Mouse (Mus musculus): Measurements from ENCODE around the gene Ifnar2. TPM values are rescaled to one million over a fixed set of nuclear protein-coding genes. Genes with fewer than 3 reads are reported as not detected.
A peak's percentile ranks its signal among the peaks of the same experiment; 100 is the strongest.

Gene Ifnar2
- total RNA-seq, 2 experiments from 2014 or later, result 29.3 to 37.3 TPM

DNA sequence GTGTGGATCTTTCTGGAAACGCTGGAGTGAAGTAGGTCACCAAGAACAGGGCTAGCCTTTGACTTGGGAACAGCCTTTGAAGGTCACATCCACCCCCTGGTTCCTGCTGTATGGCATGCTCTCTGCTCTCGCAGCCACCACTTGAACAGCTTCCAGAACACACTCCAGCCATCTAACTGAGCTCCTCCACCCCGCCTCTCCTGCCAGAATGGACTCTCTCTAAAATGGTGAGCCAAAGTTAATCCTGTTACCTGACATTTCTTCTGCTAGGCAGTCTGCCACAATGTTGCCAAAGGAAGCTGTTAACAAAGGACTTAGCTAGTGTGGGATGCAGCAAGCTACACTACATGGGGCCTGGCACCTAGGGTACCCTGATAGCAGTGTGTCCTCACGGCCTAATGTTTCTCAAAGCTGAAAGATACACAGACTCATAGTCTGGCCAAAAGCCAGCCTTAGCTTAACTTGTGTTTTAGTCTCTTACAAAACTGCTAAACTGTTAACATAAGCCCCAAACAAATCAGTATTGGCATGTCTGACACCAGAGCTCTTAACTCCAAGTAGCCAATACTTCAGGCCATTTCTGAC lies 22.3 kb downstream of the Ifnar2 start:
- DNase-seq, result peak; percentile 45 to 66

DNA sequence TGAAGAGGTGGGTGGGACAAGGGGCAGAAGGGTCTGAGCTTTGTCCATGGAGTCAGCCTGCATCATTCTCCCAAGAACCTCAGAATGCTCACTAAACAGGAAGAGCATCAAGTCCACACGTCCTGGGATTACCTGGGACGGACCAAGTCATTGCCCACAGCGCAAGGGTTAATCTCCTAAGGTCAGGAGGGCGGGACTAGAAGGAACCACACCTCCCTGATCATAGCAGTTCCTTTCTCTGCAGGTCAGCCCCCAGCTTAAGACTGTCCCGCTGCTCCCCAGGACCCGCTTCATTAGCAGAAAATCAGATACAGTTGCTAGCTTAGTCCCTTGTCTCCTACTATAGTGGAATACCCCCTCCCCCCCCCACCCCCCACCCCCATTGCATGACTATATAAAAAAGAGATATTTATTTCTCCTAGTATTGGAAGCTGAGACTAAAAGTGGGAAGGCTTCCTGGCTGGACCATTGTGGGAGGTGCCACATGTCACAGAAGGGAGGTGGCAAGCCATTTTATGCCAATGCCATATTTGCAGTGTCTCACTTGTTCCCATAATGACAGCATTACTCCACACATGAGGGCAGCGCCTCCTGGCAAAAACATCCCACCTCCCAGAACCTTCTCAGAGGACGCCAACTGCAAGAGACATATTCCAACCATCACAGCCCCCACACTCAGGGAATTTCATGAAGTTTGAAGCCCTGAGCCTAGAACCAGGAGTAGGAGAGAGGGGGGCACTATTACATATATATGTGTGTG lies 23.2 kb downstream of the Ifnar2 start:
- DNase-seq, result no peak

DNA sequence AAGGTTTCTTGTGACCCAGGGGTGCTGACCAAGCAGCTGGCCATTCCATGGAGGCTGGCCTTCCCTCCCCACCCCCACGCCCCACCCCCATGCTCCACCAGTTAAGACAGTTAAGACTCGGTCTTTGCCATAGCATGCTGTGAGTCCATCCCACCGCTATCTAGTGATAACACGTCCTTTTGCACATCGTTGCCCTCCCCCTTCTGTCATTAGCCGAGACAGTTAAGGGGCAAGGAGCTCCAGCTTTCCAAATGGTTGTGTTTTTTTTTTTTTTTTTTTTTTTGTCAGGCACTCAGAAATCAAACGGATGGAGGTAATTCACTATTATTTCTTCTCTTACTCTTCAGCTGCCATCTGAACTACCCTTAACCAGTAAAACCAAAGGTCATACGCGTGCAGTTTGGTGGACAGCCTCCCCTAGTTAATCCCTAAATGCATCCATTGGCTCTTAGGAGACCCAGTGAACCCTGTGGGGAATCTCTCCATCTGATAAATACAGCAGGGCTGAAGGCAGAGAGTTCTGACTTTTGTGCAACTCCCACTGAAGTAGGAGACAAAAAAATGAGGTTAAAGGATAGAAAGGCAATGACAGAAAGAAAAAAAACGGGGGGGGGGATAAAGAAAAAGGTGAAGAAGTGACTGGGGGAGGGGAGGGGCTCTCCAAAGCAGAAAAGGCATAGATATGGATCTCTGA lies 24.4 kb downstream of the Ifnar2 start:
- DNase-seq, result no peak

DNA sequence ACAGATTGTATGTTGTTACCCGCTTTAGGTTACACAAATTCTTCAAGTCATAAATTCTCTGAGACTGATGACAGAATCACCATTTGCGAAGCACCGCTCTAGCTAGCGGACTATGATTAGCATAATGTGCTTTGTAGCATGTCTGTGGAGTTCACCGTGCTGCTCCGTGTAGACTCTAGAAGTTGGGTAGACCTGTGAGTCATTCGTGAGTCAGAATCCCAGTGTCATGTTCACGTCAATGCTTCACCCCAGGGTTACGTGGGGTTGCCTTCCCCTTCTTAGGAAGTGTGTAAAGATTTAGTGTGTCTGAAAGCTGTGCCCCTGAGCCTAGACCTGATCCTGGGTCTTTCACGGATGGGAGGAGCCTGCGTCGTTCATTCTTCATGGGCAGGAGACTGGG lies 25.4 kb downstream of the Ifnar2 start:
- DNase-seq, result no peak

DNA sequence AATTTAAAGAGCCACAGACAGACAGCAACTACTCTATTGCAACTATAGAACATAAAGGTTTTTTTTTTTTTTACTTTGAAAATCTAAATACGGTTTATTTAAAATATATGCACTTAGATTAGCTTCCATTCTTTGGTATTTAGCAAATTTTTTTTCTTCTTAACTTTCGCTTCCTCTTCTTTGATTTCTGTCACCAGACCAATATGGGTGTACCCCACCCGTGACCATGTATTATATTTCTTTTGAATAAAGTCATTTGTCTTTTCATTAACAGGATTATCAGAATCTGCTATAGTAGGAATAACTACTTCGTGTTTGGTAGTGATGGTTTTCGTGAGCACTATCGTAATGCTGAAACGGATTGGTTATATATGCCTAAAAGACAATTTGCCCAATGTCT lies 26.4 kb downstream of the Ifnar2 start:
- DNase-seq, result no peak

DNA sequence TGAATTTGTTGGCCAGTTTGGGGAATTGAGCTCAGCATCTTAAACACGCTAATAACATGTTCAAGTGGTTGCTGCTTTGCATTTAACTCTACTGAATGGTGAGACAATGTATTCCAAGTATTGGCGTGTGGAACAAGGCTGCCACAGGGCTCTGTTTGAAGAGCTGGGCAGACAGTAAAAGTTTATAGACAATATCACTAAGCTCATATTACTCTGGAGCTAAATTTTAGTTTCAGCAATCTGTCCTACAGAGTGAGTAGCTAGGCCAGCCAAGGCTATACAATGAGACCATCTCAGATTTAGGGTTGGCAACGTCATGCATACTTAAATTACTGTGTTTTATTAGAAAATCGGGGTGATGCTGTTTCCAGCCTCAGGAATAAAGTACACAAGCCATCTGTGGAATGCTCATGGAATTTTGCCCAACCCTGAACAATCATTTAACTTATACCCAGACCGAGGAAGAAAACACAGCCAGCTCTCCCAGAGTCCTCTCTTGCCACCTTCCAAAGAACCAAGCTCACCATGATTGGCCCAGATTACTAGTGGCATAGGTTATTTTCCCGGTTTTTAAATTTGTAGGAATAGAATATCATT lies 29.1 kb downstream of the Ifnar2 start:
- DNase-seq, result no peak

DNA sequence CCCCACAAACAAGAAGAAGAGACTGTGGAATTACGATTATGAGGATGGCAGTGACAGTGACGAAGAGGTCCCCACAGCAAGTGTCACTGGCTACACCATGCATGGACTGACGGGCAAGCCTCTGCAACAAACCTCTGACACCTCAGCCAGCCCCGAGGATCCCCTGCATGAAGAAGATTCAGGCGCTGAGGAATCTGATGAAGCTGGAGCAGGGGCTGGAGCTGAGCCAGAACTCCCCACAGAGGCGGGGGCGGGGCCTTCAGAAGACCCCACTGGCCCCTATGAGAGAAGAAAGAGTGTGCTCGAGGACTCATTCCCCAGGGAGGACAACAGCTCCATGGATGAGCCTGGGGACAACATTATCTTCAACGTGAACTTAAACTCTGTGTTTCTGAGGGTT lies 31.2 kb downstream of the Ifnar2 start:
- DNase-seq, result no peak

DNA sequence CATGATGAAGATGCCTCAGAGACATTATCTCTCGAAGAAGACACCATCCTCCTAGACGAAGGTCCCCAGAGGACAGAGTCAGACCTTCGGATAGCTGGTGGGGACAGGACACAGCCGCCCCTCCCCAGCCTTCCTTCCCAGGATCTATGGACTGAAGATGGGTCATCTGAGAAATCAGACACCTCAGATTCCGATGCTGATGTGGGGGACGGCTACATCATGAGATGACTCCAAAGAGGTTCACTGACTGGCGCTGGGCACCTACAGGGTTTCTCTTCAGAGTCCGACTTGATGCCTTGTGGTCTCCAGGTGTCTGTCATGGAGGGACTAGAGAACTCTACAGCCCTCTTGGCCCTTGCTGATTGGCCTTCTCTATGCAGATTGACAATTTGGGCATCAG lies 31.6 kb downstream of the Ifnar2 start:
- no peak for DNase-seq

DNA sequence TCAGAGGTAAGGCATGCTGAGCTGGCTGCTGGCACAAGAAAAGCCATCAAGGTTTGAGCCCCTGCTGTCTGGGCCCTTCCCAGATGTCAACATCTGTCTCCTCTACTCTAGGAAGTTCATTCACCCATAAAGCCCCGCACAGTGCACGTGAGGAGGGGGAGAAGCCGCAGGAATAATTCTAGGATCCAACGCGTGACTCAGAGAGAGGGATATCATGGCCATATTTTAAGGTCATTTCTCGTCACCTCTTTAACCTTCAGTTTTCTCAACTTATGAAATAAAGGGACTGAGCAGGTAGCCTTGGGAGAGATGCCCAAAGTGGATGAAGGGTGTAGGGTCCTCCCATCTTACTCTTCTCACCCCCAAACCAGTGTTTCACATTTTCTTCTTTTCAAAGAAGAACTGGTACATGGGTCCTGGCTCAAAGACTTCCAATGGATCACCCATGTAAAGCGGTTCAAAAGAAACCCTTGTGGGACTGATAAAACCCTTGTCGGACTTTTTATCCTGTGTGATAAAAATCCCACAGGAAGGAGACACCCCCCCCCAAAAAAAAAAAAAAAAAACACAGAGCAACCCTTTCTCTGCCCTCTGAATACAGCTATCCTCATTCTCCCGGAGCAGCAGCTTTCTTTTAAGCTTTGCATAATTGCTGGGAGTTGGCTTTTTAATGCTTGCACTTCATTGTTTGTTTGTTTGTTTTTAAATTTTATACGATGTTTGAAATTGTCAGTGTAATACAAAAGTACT lies 32.4 kb downstream of the Ifnar2 start:
- no peak for DNase-seq

DNA sequence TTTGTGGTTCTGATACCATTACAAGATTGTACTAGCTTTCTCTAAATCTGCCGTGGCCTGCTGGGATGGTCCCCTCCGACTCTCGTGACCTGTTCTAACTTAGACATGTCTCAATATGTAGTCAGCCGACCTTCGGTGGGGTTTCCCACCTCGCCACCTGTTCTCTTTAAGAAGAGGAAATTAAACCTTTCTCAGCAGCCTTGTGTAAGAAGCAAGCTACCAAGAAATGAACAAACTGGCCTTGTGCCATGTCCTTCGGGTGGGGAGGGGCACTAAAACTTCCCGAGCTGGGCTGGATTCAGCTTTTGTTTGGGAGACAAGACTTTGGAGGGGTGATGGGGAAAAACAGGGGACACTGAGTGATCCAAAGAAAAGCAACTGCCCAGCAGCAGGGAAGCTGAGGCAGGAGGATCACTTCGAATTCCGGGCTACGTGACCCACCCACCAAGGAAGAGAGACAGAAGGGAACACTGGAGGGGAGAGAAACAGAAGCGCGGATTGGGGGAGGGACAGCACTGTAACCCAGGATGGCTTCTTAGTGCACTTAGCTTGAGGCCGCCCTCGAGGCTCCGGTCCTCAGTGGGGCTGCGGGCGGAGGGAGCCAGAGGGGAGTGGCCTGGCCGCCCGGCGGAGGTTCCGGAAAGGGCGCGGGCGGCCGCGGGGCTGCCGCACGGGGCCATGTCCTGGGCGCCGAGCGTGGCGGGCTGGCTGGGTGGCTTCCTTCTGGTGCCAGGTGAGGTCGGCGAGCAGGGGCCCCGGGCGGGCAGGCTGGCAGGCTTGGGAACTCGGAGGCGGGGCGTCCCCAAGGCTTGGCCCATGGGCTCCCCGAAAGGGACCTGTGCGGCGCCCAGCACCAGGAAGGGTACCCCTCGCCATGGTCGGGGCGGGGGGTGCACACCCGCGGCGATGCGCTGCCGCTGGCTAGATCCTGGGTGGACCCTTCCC lies 33.3 kb downstream of the Ifnar2 start, which contains the start of gene Il10rb:
TSS of gene Il10rb (plus strand) at position 525 of the 945 bp plus-strand sequence.
- peak; percentile 85 to 92 for DNase-seq

DNA sequence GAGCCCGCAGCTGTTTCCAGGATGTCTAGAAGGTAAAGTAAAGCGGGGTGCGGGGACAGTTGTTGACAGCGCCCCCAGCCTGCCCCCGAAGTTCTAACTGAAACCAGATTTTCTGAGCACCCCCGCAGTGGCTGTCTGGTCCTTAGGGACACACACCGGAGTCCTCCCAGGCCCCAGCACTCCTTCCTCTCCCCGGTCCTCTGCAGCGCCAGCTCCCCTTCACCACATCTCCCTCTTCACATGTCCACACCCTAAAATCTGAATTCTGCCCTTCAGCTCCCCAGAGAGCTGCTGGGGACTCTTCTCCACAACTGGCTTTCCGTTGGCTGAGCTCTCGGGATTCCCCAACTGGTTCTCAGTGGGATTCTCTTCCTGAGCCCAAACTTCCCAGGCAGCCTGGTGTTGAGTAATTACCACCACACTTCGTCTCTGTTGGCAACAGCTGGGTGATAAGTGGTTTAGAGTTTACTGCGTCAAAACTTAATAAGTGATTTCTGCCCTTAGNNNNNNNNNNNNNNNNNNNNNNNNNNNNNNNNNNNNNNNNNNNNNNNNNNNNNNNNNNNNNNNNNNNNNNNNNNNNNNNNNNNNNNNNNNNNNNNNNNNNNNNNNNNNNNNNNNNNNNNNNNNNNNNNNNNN lies 34.1 kb downstream of the Ifnar2 start:
- peak; percentile 77 to 79 for DNase-seq

DNA sequence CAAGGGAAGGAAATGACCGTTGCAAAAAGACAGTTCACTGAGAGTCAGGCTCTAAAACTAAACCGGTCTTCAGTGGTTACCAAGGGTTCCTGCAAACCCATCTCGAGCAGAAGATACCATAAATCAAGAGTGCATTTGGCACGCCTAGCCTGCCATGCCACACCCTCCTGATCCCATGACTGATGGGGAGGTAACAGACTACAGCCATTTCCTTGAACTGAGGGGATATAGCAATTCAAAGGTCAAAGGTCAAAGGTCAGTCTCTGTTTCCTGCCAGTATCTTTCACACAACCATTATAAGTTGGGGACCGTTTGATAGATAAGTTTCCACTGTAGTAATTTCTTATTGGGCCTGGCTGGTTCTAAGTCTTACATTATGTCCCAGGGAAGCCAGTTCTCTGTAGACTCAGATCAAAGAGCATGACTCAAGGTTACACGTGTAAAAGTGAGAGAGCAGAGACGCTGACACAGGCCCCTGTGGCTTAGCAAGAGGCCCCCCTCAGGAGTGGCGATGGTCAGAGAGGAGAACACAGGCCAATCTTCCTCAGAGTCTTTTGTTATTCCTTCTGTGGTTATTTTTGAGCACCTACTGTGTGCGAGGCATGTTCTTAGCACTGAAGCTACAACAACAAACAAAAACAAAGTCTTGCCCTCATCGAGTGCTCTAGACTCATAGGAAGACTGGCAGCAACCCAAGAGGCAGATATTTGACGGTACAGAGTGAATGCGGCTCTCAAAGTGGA lies 40.7 kb downstream of the Ifnar2 start:
- DNase-seq, result no peak

DNA sequence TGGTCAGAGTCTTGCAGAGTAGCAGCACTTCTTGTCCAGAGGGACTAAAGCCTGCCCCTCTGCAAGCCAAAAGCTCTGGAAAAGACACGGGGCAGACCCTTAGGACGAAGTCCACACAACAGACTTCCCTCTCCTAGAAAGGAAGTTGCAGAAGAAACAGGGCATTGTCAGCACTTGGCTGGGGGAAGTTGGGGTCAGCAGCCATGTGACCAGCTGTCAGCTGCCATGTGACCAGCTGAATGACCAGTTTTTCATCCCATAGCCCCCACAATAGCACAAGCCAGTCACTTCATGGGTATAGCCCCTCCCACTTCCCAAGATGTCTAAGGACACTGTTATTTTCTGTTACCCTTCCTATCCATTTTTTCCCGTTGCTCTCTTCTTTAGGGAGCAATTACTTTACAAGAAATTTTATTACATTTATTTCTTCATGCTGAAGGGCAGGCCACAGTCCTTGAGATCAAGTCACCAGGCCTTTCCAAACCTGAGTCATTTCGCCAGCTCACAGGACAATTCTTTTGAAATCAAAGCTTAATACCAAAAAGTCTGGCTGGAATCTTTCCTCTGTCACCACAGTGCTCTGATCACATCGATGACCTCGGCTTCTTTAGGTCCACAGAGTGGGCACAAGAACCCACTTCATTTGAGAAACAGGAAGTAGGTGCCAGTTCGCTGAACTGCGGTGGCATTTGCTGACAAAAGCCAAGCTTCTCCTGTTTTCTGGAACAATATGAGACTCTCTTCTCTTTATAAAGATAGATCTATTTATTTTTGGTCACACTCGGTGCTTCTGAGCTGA lies 43.0 kb downstream of the Ifnar2 start:
- peak in 1 of 2 experiments; percentile 70 for DNase-seq

DNA sequence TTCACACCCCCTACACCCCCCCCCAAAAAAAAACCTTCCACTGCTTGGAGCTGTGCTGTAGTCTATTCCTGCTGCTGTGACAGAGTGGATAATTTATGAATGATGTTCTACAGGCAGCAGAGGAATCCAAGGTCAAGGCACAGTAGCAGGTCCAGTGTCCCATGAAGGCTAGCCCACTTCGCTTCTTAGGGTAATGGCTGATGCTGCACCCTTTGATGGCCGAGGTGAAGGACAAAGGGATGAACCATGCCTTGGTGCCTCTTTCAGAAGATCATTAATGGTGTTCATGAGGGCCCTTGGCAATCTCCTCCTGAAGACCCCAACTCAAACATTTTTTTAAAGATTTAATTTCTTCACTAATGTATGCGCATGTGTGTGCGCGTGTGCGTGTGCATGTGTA lies 43.8 kb downstream of the Ifnar2 start:
- no peak for DNase-seq

DNA sequence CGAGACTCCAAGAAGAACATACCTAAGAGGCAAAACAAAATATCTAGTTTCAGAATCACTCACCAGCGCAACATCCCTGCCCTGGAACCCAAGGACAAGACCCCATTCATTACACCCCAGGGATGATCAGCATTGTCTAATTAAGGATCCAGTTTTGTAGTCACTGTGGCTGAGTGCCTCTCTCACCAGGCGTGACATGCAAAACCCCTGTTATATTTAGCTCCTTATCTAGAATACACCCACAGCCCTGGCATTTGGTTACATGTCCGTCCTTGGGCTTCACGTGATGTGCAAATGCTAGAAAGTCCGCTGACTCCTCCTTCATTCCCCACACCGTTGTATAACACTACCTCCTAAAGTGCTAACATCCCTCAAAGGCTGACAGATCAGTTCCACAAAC lies 44.4 kb downstream of the Ifnar2 start:
- peak; percentile 74 to 84 for DNase-seq

DNA sequence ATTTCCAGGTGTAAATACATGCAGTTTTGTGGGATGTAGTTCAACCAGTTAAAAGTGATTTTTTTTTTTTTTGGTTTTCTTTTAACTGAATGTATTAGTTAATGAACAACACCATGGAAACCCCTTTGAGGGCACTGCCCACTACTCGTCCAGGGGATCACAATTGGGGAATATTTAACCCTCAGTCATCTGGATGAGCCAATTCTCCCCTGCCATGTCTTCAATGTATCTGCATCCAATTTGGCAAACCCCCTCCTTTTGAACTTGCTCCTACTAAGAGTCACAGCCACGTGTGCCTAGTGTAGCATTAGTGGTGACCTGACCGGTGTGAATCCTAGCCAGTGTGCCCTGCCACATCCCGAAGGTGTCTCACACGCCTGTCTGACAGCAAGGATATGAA lies 45.9 kb downstream of the Ifnar2 start:
- no peak for DNase-seq

DNA sequence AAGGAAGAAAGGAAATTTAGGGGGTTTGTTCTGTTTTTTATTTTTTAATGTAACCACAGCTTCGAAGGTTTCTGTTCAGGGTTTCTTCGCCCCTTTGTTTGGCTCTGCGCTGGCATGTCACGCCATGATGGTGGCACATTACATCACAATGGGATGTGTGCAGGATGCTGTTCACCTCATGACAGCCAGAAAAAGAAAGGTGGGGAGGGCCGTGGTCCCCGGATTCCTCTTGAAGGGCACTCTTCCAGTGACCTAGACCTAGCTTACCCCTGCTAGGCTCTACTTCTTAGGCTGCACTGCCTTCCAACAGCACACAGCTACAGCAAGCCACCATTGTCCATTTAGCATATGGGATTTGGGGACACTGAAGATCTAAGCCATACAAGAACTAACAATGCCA lies 53.2 kb downstream of the Ifnar2 start:
- DNase-seq, result no peak

DNA sequence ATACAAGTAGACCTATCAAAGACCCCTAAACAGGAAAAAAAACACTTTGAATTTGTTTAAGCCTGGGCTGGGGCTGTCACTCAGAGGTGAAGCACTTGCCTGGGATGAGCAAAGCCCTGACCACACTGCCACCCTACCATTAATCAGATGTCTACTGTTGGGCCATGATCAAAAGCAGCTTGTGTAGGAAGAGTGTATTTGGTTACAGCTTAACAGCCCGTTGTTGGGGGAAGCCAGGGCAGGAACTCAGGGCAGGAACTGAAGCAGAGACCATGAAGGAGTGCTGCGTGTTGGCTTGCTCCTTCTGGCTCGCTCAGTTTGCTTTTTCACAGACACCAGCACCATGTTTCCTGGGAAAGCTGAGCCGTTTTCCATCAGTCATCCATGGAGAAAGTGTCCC lies 54.0 kb downstream of the Ifnar2 start:
- no peak for DNase-seq

DNA sequence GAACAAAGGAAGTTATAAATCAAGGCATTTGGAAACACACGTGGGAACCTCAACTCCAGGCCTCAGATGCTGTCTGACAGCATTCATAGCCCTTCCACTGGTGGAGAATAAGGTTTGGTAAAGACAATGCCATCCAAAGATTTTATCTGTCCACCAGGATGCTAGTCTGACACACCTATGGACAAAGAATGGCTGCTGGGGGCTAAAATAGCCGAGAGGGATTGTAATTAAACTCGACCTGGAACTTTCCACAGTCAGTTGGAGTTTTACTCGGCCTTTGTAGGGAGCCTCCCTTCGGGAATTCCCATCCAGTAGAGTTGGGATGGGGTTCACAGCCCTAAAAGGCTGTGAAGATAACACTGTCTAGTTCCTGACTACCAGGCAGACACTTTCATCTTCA lies 54.9 kb downstream of the Ifnar2 start:
- no peak for DNase-seq
